Mouse (Mus musculus): ENCODE data around the gene Gpc5.

DNA sequence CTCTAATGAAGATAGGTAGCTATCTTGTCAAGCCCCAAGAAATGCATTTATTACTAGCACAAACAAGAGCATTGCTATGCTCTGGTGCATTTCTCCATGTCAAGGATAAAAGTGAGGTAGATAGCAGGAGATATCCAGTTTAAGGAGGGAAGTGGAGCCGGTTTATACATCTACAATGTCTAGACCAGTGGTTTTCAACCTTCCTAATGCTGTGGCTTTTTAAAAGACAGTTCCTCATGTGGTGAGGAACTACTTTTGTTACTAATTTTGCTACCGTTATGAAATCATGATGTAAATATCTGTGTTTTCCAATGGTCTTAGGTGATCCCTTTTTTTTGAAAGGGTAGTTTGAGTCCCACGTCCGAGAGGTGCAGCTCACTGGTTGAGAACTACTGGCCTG, 37.8 kb upstream of the Gpc5 start:
- TF ChIP-seq EP300 (optimal IDR thresholded peaks at IDR 0.05) = no peak
- TF ChIP-seq CTCF (IDR thresholded peaks at IDR 0.05; ENCODE audit: low read depth) = no peak
